Mouse (Mus musculus) myocyte (in vitro differentiated cells): ENCODE data around the gene Sh3d19.

Source experiments
- CEBPB ChIP-seq: IDR thresholded peaks from 2 replicates; pipeline ENCODE4 v1.6.1; 2011; ENCODE audit warnings: mild to moderate bottlenecking, moderate library complexity; ENCODE audit not compliant: poor library complexity, insufficient read depth, severe bottlenecking
- E2F4 ChIP-seq: IDR thresholded peaks from one replicate; pipeline ENCODE4 v1.6.1; 2011; ENCODE audit warnings: mild to moderate bottlenecking, control low read depth, moderate library complexity; ENCODE audit not compliant: insufficient read depth
- MAX ChIP-seq: IDR thresholded peaks from one replicate; pipeline ENCODE4 v1.6.1; 2011; ENCODE audit warnings: low read depth, mild to moderate bottlenecking, control low read depth
- MYOD1 ChIP-seq, 3 experiments: IDR thresholded peaks; one replicate each; pipeline ENCODE4 v1.6.1; 2011; ENCODE audit warnings: control low read depth in 2 of 3, low read depth in 2 of 3, mild to moderate bottlenecking in 2 of 3, moderate library complexity in 1 of 3; ENCODE audit not compliant: insufficient read length in 2 of 3, control insufficient read depth in 1 of 3
- MYOG ChIP-seq, 3 experiments: IDR thresholded peaks; one replicate each; pipeline ENCODE4 v1.6.1; 2011; ENCODE audit warnings: control low read depth in 2 of 3, low read depth in 2 of 3, mild to moderate bottlenecking in 2 of 3; ENCODE audit not compliant: insufficient read length in 2 of 3, control insufficient read depth in 1 of 3, insufficient read depth in 1 of 3
- POLR2A ChIP-seq: IDR thresholded peaks from one replicate; pipeline ENCODE4 v1.6.1; 2011; ENCODE audit warnings: low read depth, mild to moderate bottlenecking, control low read depth, moderate library complexity; ENCODE audit not compliant: insufficient read length
- POLR2AphosphoS2 ChIP-seq: IDR thresholded peaks from one replicate; pipeline ENCODE4 v1.6.1; 2011; ENCODE audit warnings: low read depth, control low read depth; ENCODE audit not compliant: insufficient read length
- REST ChIP-seq: IDR thresholded peaks from one replicate; pipeline ENCODE4 v1.6.1; 2011; ENCODE audit warnings: mild to moderate bottlenecking, control low read depth, moderate library complexity; ENCODE audit not compliant: insufficient read depth, insufficient read length
- TCF12 ChIP-seq: IDR thresholded peaks from one replicate; pipeline ENCODE4 v1.6.1; 2011; ENCODE audit warnings: mild to moderate bottlenecking, control low read depth; ENCODE audit not compliant: poor library complexity, insufficient read depth, severe bottlenecking
- USF1 ChIP-seq: IDR thresholded peaks from one replicate; pipeline ENCODE4 v1.6.1; 2011; ENCODE audit warnings: low read depth, mild to moderate bottlenecking, control low read depth, moderate library complexity

DNA sequence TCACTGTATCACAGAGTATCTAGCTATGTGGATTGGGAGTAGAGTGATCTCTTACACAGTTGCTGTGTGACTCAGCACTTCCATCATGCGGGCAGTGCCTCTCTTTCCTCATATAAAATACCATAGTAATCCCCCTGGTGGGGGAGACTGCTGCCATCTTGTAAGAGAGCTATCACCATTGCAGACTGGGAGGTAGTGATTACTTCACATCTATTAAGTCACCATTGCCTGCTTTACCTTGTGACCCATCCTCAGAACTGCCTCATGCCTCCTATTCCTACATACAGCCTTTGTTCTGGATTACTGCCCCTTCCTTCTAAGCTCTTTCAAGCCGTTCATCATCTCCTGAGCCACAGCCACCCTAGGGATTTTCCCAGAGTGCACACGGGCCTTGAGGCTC lies 117.0 kb downstream of the Sh3d19 start:
- TF ChIP-seq POLR2A (no peak), USF1 (no peak), MYOG (IDR thresholded peaks at IDR 0.05; ENCODE audit: control insufficient read depth in 1 of 3, insufficient read depth in 1 of 3, insufficient read length in 2 of 3, low read depth in 2 of 3) (no peak), CEBPB (no peak), E2F4 (no peak), TCF12 (no peak), REST (no peak), MAX (no peak), MYOD1 (IDR thresholded peaks at IDR 0.05; ENCODE audit: control insufficient read depth in 1 of 3, insufficient read length in 2 of 3, low read depth in 2 of 3) (no peak), POLR2AphosphoS2 (no peak)
